Mouse (Mus musculus): ENCODE results near the gene Tesk1. TPM values are rescaled to one million over a fixed set of nuclear protein-coding genes. Genes with fewer than 3 reads are reported as not detected.
A peak's percentile ranks its signal among the peaks of the same experiment; 100 is the strongest.

Tesk1 gene
- polyA plus RNA-seq, 1 experiment from 2014 or later: 20.9 TPM

DNA sequence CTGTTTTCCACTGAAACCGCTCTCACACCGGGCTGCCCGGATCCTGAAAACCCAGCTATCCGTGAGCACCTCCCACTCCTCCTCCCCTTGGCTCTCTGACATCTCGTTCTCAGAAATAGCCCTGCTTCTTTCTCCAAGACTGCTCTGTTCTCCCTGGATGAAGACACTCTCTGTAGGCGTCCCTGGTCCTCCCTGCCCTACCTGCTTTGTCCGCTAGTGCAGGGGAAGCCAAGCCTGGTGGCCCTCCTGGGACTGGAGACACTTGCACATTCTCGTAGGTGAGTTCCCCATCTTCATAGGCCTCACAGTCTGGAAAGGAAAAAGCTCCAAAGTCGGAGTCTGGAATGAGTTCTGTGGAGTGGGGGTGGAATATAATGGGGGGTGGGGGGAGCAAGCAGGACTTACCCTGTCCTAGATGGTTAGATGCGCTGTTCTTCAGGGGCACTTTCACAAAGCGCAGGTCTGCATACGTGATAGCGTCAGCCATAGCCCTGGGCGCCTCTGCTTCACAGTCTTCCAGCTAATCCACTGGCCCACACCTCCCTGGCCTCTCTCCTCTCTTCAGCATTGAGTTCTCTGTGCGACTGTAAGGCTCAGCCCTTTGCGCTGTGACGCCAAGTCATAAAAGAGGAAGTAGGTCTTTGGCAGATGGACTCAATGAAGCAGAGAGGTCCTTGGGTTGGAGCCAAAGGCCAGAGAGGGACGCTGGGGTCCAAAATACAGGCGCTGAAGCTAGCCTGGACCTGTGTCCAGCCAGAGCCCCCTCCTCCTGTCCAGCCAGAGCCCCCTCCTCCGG is 12.5 kb downstream of the Tesk1 start, which contains the start of gene Cd72:
Gene Cd72, minus strand, starts transcription at position 588 of the 796 bp plus-strand sequence.
- Histone ChIP-seq H3K27me3 (ENCODE audit: control insufficient read depth, insufficient read depth, low read length) (no peaks in the 10 kb centered on the region), H3K36me3 (ENCODE audit: control insufficient read depth, insufficient read depth, low read length) (no peaks in the 10 kb centered on the region), H3K4me1 (ENCODE audit: control insufficient read depth, insufficient read depth, low read length) (peaks cover 11% of the 10 kb centered on the region; the same call in 1 of the 2 replicates), H3K9me3 (ENCODE audit: control insufficient read depth, low read length) (no peaks in the 10 kb centered on the region), H3K4me3 (replicated peaks; ENCODE audit: low read depth, low read length) (peak within 1 kb of the TSS; percentile 10; the same call in 1 of the 2 replicates), H3K27ac (replicated peaks; ENCODE audit: low read depth, low read length) (no peak within 1 kb of the TSS), H3K9ac (replicated peaks; ENCODE audit: low read length) (0 out of 2 replicates have a peak within 1 kb of the TSS, but pooled peaks have one; percentile 16), H3K4me2 (ENCODE audit: low read length) (peak within 1 kb of the TSS; percentile 47)
- no peak for ATAC-seq (ENCODE audit: low FRiP score, low TSS enrichment)
- no peak for DNase-seq
- WGBS: 33% methylated on average over 20 of the region's 20 CpGs

DNA sequence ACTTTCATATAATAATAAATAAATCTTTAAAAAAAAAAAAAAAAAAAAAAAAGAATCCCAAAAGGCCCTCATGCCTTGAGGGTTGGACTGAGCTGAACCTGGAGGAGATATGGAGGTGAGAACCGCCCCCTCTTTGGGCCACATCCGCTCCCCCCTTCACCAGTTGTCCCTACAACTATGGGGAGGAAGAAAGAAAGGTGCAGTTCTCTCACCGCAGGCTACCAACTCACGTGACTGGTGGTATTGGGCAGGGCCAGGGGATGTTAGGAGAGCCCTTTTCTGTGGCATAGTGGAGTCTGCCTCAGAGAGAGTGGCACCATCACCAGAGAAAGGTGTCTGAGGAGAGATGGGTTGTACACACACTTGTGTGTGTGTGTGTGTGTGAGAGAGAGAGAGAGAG is 14.7 kb downstream of the Tesk1 start:
- Histone ChIP-seq H3K27me3 (ENCODE audit: control insufficient read depth, insufficient read depth, low read length) (no peaks in the 10 kb centered on the region), H3K4me1 (ENCODE audit: control insufficient read depth, insufficient read depth, low read length) (peaks cover 11% of the 10 kb centered on the region; the same call in 1 of the 2 replicates), H3K36me3 (ENCODE audit: control insufficient read depth, insufficient read depth, low read length) (no peaks in the 10 kb centered on the region), H3K4me2 (ENCODE audit: low read length) (no peak overlapping the region), H3K4me3 (replicated peaks; ENCODE audit: low read depth, low read length) (no peak overlapping the region), H3K9ac (replicated peaks; ENCODE audit: low read length) (no peak overlapping the region), H3K9me3 (ENCODE audit: control insufficient read depth, low read length) (no peaks in the 10 kb centered on the region), H3K27ac (replicated peaks; ENCODE audit: low read depth, low read length) (no peak overlapping the region)
- 36% methylated on average over 4 of the region's 4 CpGs for WGBS
- DNase-seq (no peak), ATAC-seq (ENCODE audit: low FRiP score, low TSS enrichment) (no peak)

DNA sequence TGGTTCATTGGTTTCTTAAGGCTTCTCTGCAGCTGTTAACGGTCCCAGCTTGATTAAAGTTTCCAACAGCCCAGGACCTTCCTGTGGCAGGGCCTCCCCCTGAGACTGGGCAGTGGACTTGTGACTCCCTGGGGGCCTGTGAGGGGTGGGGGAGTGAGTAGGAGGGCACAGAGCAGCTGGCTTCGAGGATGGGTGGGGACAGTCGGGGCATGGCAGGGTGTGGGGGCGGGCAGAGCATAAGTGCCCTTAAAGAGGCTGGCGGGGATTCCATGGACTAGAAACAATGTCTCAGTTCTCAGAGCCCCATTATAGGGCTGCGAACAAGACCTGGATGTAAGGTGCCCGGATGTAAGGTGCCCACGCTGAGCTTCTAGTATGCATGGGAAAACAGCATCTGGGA is 15.4 kb downstream of the Tesk1 start:
- no peaks in the 10 kb centered on the region for H3K36me3 ChIP-seq (ENCODE audit: control insufficient read depth, insufficient read depth, low read length)
- no peak overlapping the region for H3K9ac ChIP-seq (replicated peaks; ENCODE audit: low read length)
- WGBS: 26% methylated on average over 8 of the region's 8 CpGs
- no peak overlapping the region for H3K4me3 ChIP-seq (replicated peaks; ENCODE audit: low read depth, low read length)
- DNase-seq (no peak), ATAC-seq (ENCODE audit: low FRiP score, low TSS enrichment) (no peak)
- no peaks in the 10 kb centered on the region for H3K27me3 ChIP-seq (ENCODE audit: control insufficient read depth, insufficient read depth, low read length)
- H3K4me2 ChIP-seq (ENCODE audit: low read length): no peak overlapping the region
- no peak overlapping the region for H3K27ac ChIP-seq (replicated peaks; ENCODE audit: low read depth, low read length)
- H3K4me1 ChIP-seq (ENCODE audit: control insufficient read depth, insufficient read depth, low read length): peaks cover 11% of the 10 kb centered on the region; the same call in 1 of the 2 replicates
- no peaks in the 10 kb centered on the region for H3K9me3 ChIP-seq (ENCODE audit: control insufficient read depth, low read length)

DNA sequence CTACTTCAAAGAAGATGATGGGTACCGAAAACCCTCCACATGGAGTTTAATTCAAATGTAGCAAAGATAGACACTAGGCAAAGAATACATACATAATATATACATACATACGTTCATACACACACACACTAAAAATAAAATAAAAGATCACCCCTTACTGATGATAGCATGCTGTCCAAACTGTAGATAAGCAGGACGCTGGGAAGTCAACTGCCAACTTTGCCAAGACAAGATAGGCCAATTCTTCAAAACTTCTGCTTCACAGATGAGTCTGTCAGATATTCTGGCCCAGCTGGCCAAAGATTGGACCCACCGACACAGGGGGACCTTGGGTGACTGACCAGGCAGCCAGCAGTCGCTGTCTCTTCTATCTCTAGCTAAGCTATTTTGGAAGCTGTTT is 21.4 kb downstream of the Tesk1 start:
- Histone ChIP-seq H3K9ac (replicated peaks; ENCODE audit: low read length) (no peak overlapping the region), H3K36me3 (ENCODE audit: control insufficient read depth, insufficient read depth, low read length) (no peaks in the 10 kb centered on the region), H3K27ac (replicated peaks; ENCODE audit: low read depth, low read length) (no peak overlapping the region), H3K9me3 (ENCODE audit: control insufficient read depth, low read length) (no peaks in the 10 kb centered on the region), H3K4me3 (replicated peaks; ENCODE audit: low read depth, low read length) (no peak overlapping the region), H3K4me1 (ENCODE audit: control insufficient read depth, insufficient read depth, low read length) (no peaks in the 10 kb centered on the region), H3K4me2 (ENCODE audit: low read length) (no peak overlapping the region), H3K27me3 (ENCODE audit: control insufficient read depth, insufficient read depth, low read length) (no peaks in the 10 kb centered on the region)
- DNase-seq: no peak
- ATAC-seq (ENCODE audit: low FRiP score, low TSS enrichment): no peak
- WGBS: 95% methylated on average over 5 of the region's 5 CpGs

GRCm38 (mm10) chr4:43465935-43466334 is 24.2 kb downstream of the Tesk1 start:
- Histone ChIP-seq H3K4me1 (ENCODE audit: control insufficient read depth, insufficient read depth, low read length) (no peaks in the 10 kb centered on the region), H3K9ac (replicated peaks; ENCODE audit: low read length) (no peak overlapping the region), H3K27ac (replicated peaks; ENCODE audit: low read depth, low read length) (no peak overlapping the region), H3K27me3 (ENCODE audit: control insufficient read depth, insufficient read depth, low read length) (no peaks in the 10 kb centered on the region), H3K36me3 (ENCODE audit: control insufficient read depth, insufficient read depth, low read length) (no peaks in the 10 kb centered on the region), H3K9me3 (ENCODE audit: control insufficient read depth, low read length) (no peaks in the 10 kb centered on the region), H3K4me2 (ENCODE audit: low read length) (no peak overlapping the region), H3K4me3 (replicated peaks; ENCODE audit: low read depth, low read length) (no peak overlapping the region)
- DNase-seq (no peak), ATAC-seq (ENCODE audit: low FRiP score, low TSS enrichment) (no peak)
- WGBS: 89% methylated on average over 6 of the region's 6 CpGs

DNA sequence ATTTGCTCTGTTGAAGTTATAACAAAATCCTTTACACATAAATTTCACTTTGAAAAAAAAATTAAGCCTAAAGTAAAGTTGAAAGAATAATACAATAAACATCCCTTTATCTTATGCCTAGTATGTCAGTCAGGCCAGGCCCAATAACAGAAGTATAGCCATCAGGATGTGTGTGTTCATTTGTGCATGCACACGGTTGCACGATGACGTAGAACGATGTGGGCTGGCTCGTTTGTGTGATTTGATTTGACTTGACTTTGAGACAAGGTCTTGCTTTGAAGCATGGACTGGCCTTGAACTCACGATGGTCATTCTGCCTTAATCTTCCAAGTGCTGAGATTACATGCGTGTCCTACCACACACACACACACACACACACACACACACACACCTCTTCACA is 25.1 kb downstream of the Tesk1 start:
- DNase-seq: no peak
- Histone ChIP-seq H3K27me3 (ENCODE audit: control insufficient read depth, insufficient read depth, low read length) (no peaks in the 10 kb centered on the region), H3K4me3 (replicated peaks; ENCODE audit: low read depth, low read length) (no peak overlapping the region), H3K27ac (replicated peaks; ENCODE audit: low read depth, low read length) (no peak overlapping the region), H3K9me3 (ENCODE audit: control insufficient read depth, low read length) (no peaks in the 10 kb centered on the region), H3K36me3 (ENCODE audit: control insufficient read depth, insufficient read depth, low read length) (no peaks in the 10 kb centered on the region), H3K9ac (replicated peaks; ENCODE audit: low read length) (no peak overlapping the region), H3K4me1 (ENCODE audit: control insufficient read depth, insufficient read depth, low read length) (no peaks in the 10 kb centered on the region), H3K4me2 (ENCODE audit: low read length) (no peak overlapping the region)
- no peak for ATAC-seq (ENCODE audit: low FRiP score, low TSS enrichment)
- 93% methylated on average over 7 of the region's 7 CpGs for WGBS

- no peak for ATAC-seq (ENCODE audit: low FRiP score, low TSS enrichment)
- H3K9ac ChIP-seq (replicated peaks; ENCODE audit: low read length): no peak overlapping the region
- WGBS: 95% methylated on average over 10 of the region's 10 CpGs
Observed at GRCm38 (mm10) chr4:43470301-43470700, 28.6 kb downstream of the Tesk1 start.

GRCm38 (mm10) chr4:43473636-43474035 is 31.9 kb downstream of the Tesk1 start:
- no peak overlapping the region for H3K4me2 ChIP-seq (ENCODE audit: low read length)
- 88% methylated on average over 1 of the region's 1 CpGs for whole genome bisulfite sequencing
- ATAC-seq (ENCODE audit: low FRiP score, low TSS enrichment) (no peak), DNase-seq (no peak)
- H3K4me1 ChIP-seq (ENCODE audit: control insufficient read depth, insufficient read depth, low read length): no peaks in the 10 kb centered on the region
- H3K27me3 ChIP-seq (ENCODE audit: control insufficient read depth, insufficient read depth, low read length): no peaks in the 10 kb centered on the region
- no peaks in the 10 kb centered on the region for H3K36me3 ChIP-seq (ENCODE audit: control insufficient read depth, insufficient read depth, low read length)
- H3K4me3 ChIP-seq (replicated peaks; ENCODE audit: low read depth, low read length): no peak overlapping the region
- no peak overlapping the region for H3K9ac ChIP-seq (replicated peaks; ENCODE audit: low read length)
- no peaks in the 10 kb centered on the region for H3K9me3 ChIP-seq (ENCODE audit: control insufficient read depth, low read length)
- H3K27ac ChIP-seq (replicated peaks; ENCODE audit: low read depth, low read length): no peak overlapping the region

More at GRCm38 (mm10) chr4:43470301-43470700, 28.6 kb downstream of the Tesk1 start:
- Histone ChIP-seq H3K36me3 (ENCODE audit: control insufficient read depth, insufficient read depth, low read length) (no peaks in the 10 kb centered on the region), H3K4me2 (ENCODE audit: low read length) (no peak overlapping the region), H3K27ac (replicated peaks; ENCODE audit: low read depth, low read length) (no peak overlapping the region), H3K4me3 (replicated peaks; ENCODE audit: low read depth, low read length) (no peak overlapping the region), H3K9me3 (ENCODE audit: control insufficient read depth, low read length) (no peaks in the 10 kb centered on the region), H3K4me1 (ENCODE audit: control insufficient read depth, insufficient read depth, low read length) (no peaks in the 10 kb centered on the region), H3K27me3 (ENCODE audit: control insufficient read depth, insufficient read depth, low read length) (no peaks in the 10 kb centered on the region)
- no peak for DNase-seq

DNA sequence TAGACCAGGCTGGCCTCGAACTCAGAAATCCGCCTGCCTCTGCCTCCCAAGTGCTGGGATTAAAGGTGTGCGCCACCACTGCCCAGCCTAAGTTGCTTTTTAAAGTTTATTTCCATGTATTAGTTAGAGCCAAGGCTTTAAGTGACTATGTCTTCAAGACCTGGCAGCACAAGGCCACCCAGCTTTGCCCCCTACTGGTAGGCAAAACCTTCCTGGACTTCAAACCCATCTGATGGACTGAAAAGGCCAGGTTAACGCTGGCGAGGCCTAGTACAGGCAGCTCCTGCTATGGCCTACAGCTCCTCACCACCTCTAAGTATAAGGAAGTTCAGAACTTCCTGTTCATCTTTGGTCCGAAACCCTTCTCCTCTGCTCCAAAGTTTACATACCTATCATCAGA is 34.9 kb downstream of the Tesk1 start:
- H3K27me3 ChIP-seq (ENCODE audit: control insufficient read depth, insufficient read depth, low read length): no peaks in the 10 kb centered on the region
- no peak overlapping the region for H3K4me2 ChIP-seq (ENCODE audit: low read length)
- no peaks in the 10 kb centered on the region for H3K4me1 ChIP-seq (ENCODE audit: control insufficient read depth, insufficient read depth, low read length)
- H3K9ac ChIP-seq (replicated peaks; ENCODE audit: low read length): no peak overlapping the region
- H3K36me3 ChIP-seq (ENCODE audit: control insufficient read depth, insufficient read depth, low read length): no peaks in the 10 kb centered on the region
- 94% methylated on average over 6 of the region's 6 CpGs for WGBS
- no peak overlapping the region for H3K27ac ChIP-seq (replicated peaks; ENCODE audit: low read depth, low read length)
- no peak overlapping the region for H3K4me3 ChIP-seq (replicated peaks; ENCODE audit: low read depth, low read length)
- ATAC-seq (ENCODE audit: low FRiP score, low TSS enrichment) (no peak), DNase-seq (no peak)
- no peaks in the 10 kb centered on the region for H3K9me3 ChIP-seq (ENCODE audit: control insufficient read depth, low read length)

Data from midbrain, embryonic 14.5 days (tissue).